Mouse (Mus musculus) kidney, postnatal 25 days (tissue): Measurements from ENCODE around the gene Plpp1.

Experiments
- DNase-seq, 2 experiments: peaks; one replicate each; pipeline ENCODE4 v3.0.0; 2021; ENCODE audit warnings: mixed read lengths in 2 of 2

The Plpp1 gene

GRCm38 (mm10) chr13:112773991-112774675 lies 26.5 kb upstream of the Plpp1 start:
- DNase-seq: no peak

GRCm38 (mm10) chr13:112775856-112776255 lies 24.7 kb upstream of the Plpp1 start:
- peak in 1 of 2 experiments; percentile 47 for DNase-seq

GRCm38 (mm10) chr13:112778407-112778806 lies 22.2 kb upstream of the Plpp1 start:
- no peak for DNase-seq

GRCm38 (mm10) chr13:112785305-112785704 lies 15.3 kb upstream of the Plpp1 start:
- DNase-seq: no peak

GRCm38 (mm10) chr13:112786142-112786541 lies 14.4 kb upstream of the Plpp1 start:
- DNase-seq: no peak

GRCm38 (mm10) chr13:112786942-112787533 lies 13.6 kb upstream of the Plpp1 start:
- no peak for DNase-seq

- DNase-seq: no peak
Observed at GRCm38 (mm10) chr13:112790774-112791173, 9.8 kb upstream of the Plpp1 start.

- no peak for DNase-seq
Observed at GRCm38 (mm10) chr13:112791906-112792305, 8.7 kb upstream of the Plpp1 start.

GRCm38 (mm10) chr13:112798243-112798952 lies 2.2 kb upstream of the Plpp1 start:
- no peak for DNase-seq

GRCm38 (mm10) chr13:112798953-112799305 lies 1.7 kb upstream of the Plpp1 start:
- no peak for DNase-seq

GRCm38 (mm10) chr13:112799721-112800241 lies 811 bp upstream of the Plpp1 start:
- DNase-seq: no peak

- peak in 1 of 2 experiments; percentile 22 for DNase-seq
Observed at GRCm38 (mm10) chr13:112801381-112802004, 901 bp downstream of the Plpp1 start.

GRCm38 (mm10) chr13:112803106-112803505 lies 2.5 kb downstream of the Plpp1 start:
- no peak for DNase-seq

- DNase-seq: no peak
Observed at GRCm38 (mm10) chr13:112803661-112804060, 3.1 kb downstream of the Plpp1 start.

- DNase-seq: no peak
Observed at GRCm38 (mm10) chr13:112805529-112805928, 4.9 kb downstream of the Plpp1 start.

- DNase-seq: no peak
Observed at GRCm38 (mm10) chr13:112807936-112808667, 7.5 kb downstream of the Plpp1 start.

- DNase-seq: no peak
Observed at GRCm38 (mm10) chr13:112809504-112810247, 9.1 kb downstream of the Plpp1 start.

GRCm38 (mm10) chr13:112810248-112810645 lies 9.7 kb downstream of the Plpp1 start:
- no peak for DNase-seq

GRCm38 (mm10) chr13:112810751-112811150 lies 10.2 kb downstream of the Plpp1 start:
- DNase-seq: no peak

GRCm38 (mm10) chr13:112811708-112812403 lies 11.3 kb downstream of the Plpp1 start:
- no peak for DNase-seq

- DNase-seq: no peak
Observed at GRCm38 (mm10) chr13:112815996-112816395, 15.4 kb downstream of the Plpp1 start.
